Mouse (Mus musculus): ENCODE results near the gene Mcam.

GRCm38 (mm10) chr9:44105781-44106180 lies 28.5 kb upstream of the Mcam start:
- TF ChIP-seq POLR2A (IDR thresholded peaks at IDR 0.05; ENCODE audit: low read depth, low read length) (no peak), CTCF (IDR thresholded peaks at IDR 0.05; ENCODE audit: extremely low read depth, insufficient read depth, insufficient read length, insufficient replicate concordance) (no peak)

All from spleen, adult 2 months (tissue).